Mouse (Mus musculus): Measurements from ENCODE around the gene Serpinf2.

The Serpinf2 gene

GRCm38 (mm10) chr11:75439363-75439762, at the start of gene Serpinf2:
Serpinf2 (minus strand) TSS chr11:75439591.
- in situ Hi-C loops (cut with MboI; ENCODE audit: unreplicated experiment in 2 of 2), result no loop called here

GRCm38 (mm10) chr11:75487496-75487895, 48.1 kb upstream of the Serpinf2 start:
- in situ Hi-C loops (cut with MboI; ENCODE audit: unreplicated experiment in 2 of 2), result loop anchor here (5.0 to 25.0 kb wide), 3 partner anchors 35 to 300 kb away; partner anchors contain the start of genes Dph1 (in 1 of the 2), Ovca2 (in 1 of the 2), Rtn4rl1 (in 1 of the 2) and Wdr81 (in 1 of the 2)

GRCm38 (mm10) chr11:75486601-75487285, 47.4 kb upstream of the Serpinf2 start, which contains the start of gene Prpf8:
Prpf8 (plus strand) TSS chr11:75486816.
- in situ Hi-C loops (cut with MboI; ENCODE audit: unreplicated experiment in 2 of 2), result loop anchor here (5.0 to 25.0 kb wide), 3 partner anchors 34 to 299 kb away; partner anchors contain the start of genes Dph1 (in 1 of the 2), Ovca2 (in 1 of the 2), Rtn4rl1 (in 1 of the 2) and Wdr81 (in 1 of the 2)

- in situ Hi-C loops (cut with MboI; ENCODE audit: unreplicated experiment in 2 of 2), result loop anchor here (5.0 to 25.0 kb wide), 3 partner anchors 34 to 299 kb away; partner anchors contain the start of genes Dph1 (in 1 of the 2), Ovca2 (in 1 of the 2), Rtn4rl1 (in 1 of the 2) and Wdr81 (in 1 of the 2)
These were observed 46.8 kb upstream of the Serpinf2 start for GRCm38 (mm10) chr11:75486192-75486591.

GRCm38 (mm10) chr11:75473376-75473775, 34.0 kb upstream of the Serpinf2 start:
- in situ Hi-C loops (cut with MboI; ENCODE audit: unreplicated experiment in 2 of 2), result no loop called here

GRCm38 (mm10) chr11:75472469-75473081, 33.2 kb upstream of the Serpinf2 start:
- in situ Hi-C loops (cut with MboI; ENCODE audit: unreplicated experiment in 2 of 2), result no loop called here

GRCm38 (mm10) chr11:75470675-75471074, 31.3 kb upstream of the Serpinf2 start:
- in situ Hi-C loops (cut with MboI; ENCODE audit: unreplicated experiment in 2 of 2), result no loop called here

GRCm38 (mm10) chr11:75469261-75469660, 29.9 kb upstream of the Serpinf2 start:
- in situ Hi-C loops (cut with MboI; ENCODE audit: unreplicated experiment in 2 of 2), result no loop called here

- in situ Hi-C loops (cut with MboI; ENCODE audit: unreplicated experiment in 2 of 2), result no loop called here
These were observed 29.0 kb upstream of the Serpinf2 start for GRCm38 (mm10) chr11:75468410-75468809.

GRCm38 (mm10) chr11:75467512-75468215, 28.3 kb upstream of the Serpinf2 start:
- in situ Hi-C loops (cut with MboI; ENCODE audit: unreplicated experiment in 2 of 2), result no loop called here

- in situ Hi-C loops (cut with MboI; ENCODE audit: unreplicated experiment in 2 of 2), result no loop called here
These were observed 27.5 kb upstream of the Serpinf2 start for GRCm38 (mm10) chr11:75466731-75467505.

GRCm38 (mm10) chr11:75465051-75465450, 25.7 kb upstream of the Serpinf2 start:
- in situ Hi-C loops (cut with MboI; ENCODE audit: unreplicated experiment in 2 of 2), result no loop called here

- in situ Hi-C loops (cut with MboI; ENCODE audit: unreplicated experiment in 2 of 2), result no loop called here
These were observed 25.0 kb upstream of the Serpinf2 start for GRCm38 (mm10) chr11:75464417-75464816.

- in situ Hi-C loops (cut with MboI; ENCODE audit: unreplicated experiment in 2 of 2), result no loop called here
These were observed 24.2 kb upstream of the Serpinf2 start for GRCm38 (mm10) chr11:75463624-75464023.

GRCm38 (mm10) chr11:75462865-75463336, 23.5 kb upstream of the Serpinf2 start:
- in situ Hi-C loops (cut with MboI; ENCODE audit: unreplicated experiment in 2 of 2), result no loop called here

GRCm38 (mm10) chr11:75462253-75462783, 22.9 kb upstream of the Serpinf2 start:
- in situ Hi-C loops (cut with MboI; ENCODE audit: unreplicated experiment in 2 of 2), result no loop called here

GRCm38 (mm10) chr11:75461743-75462252, 22.4 kb upstream of the Serpinf2 start:
- in situ Hi-C loops (cut with MboI; ENCODE audit: unreplicated experiment in 2 of 2), result no loop called here

- in situ Hi-C loops (cut with MboI; ENCODE audit: unreplicated experiment in 2 of 2), result no loop called here
These were observed 21.7 kb upstream of the Serpinf2 start, which contains the start of gene Tlcd2 for GRCm38 (mm10) chr11:75460844-75461742. Tlcd2 (plus strand) TSS chr11:75461715.
